Mouse (Mus musculus) forelimb bud, embryonic 11.5 days (tissue): Measurements from ENCODE around the gene Ucn2.

Experiments used
- DNase-seq: peaks from one replicate; pipeline ENCODE4 v3.0.0-alpha.2; 2012; ENCODE audit warnings: low read depth, low spot score

The Ucn2 gene

DNA sequence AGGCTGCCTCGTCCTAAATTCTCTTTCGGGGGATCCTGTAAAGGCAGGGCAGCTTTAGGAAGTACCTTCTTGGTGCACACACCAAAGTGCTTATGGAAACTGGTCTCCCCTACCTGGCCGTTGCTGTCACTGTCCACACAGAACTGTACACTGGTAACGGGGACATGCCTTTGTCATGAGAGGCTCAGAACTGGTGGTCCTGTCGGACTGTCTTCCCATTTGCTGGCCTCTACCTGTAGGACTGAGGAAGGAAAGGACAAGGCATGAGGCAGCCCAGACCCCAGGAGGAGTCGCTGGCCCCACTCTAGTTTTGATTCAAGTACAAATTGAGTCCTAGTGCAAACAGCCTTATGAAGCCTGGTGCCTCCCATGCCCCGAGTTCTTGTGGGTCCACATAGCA lies 45.2 kb downstream of the Ucn2 start:
- no peak for DNase-seq

- no peak for DNase-seq
Measured at GRCm38 (mm10) chr9:109031686-109032085, 45.9 kb downstream of the Ucn2 start.

- DNase-seq = no peak
Measured at GRCm38 (mm10) chr9:109032435-109032834, 46.6 kb downstream of the Ucn2 start.
